ENCODE assay signal across 12 mouse cellular contexts in genomic region chr14:29179397-29179888, GRCm38 (mm10).
DNase-seq lines count a peak whose midpoint lies in the region; ATAC-seq lines count a peak whose summit lies in the region.
"Had no signal": no experiment of that assay in that cellular context is flagged by ENCODE, and none has a peak within 500 bp of the region (broad histone marks: within the 10 kb centered on the region; RNA-seq: fewer than 3 reads in every experiment).

No protein-coding gene starts in this region.

- intact Hi-C loops in heart, postnatal 14 days (cut with DNase I), result no loop called here

- peak overlapping the region; percentile 46 for H3K4me2 ChIP-seq in heart, embryonic 13.5 days
- H3K4me2 ChIP-seq in forebrain, embryonic 14.5 days (ENCODE audit: low read length), result no peak overlapping the region
- H3K4me2 ChIP-seq in hindbrain, embryonic 15.5 days, result peak overlapping the region; percentile 10; the same call in 1 of the 2 replicates
- peak overlapping the region; percentile 11; the same call in 1 of the 2 replicates for H3K4me2 ChIP-seq in midbrain, embryonic 15.5 days
- H3K4me2 ChIP-seq: liver, embryonic 13.5 days; stomach, embryonic 15.5 days had no signal

- no peak for DNase-seq in heart, postnatal 14 days
- DNase-seq in forebrain, embryonic 14.5 days (ENCODE audit: low spot score), result no peak
- DNase-seq in frontal cortex, postnatal 14 days (ENCODE audit: low spot score in 2 of 2), result no peak
- DNase-seq in layer of hippocampus, postnatal 36 days, result no peak
- DNase-seq: gastrocnemius, postnatal 25 days; kidney, adult 2 months; liver, embryonic 13.5 days had no signal

- no peaks in the 10 kb centered on the region for H3K27me3 ChIP-seq in heart, embryonic 13.5 days (replicated peaks)
- no peaks in the 10 kb centered on the region for H3K27me3 ChIP-seq in forebrain, embryonic 14.5 days (replicated peaks; ENCODE audit: control insufficient read depth, insufficient read depth, low read length)
- peaks cover 5% of the 10 kb centered on the region; the same call in 1 of the 2 replicates for H3K27me3 ChIP-seq in hindbrain, embryonic 15.5 days
- peaks cover 3% of the 10 kb centered on the region; the same call in 1 of the 2 replicates for H3K27me3 ChIP-seq in midbrain, embryonic 15.5 days (replicated peaks)
- H3K27me3 ChIP-seq: liver, embryonic 13.5 days; stomach, embryonic 15.5 days had no signal

- H3K9me3 ChIP-seq in heart, embryonic 13.5 days, result no peaks in the 10 kb centered on the region
- H3K9me3 ChIP-seq in forebrain, embryonic 14.5 days (replicated peaks; ENCODE audit: control insufficient read depth, low read length), result no peaks in the 10 kb centered on the region
- H3K9me3 ChIP-seq in hindbrain, embryonic 15.5 days, result no peaks in the 10 kb centered on the region
- H3K9me3 ChIP-seq in midbrain, embryonic 15.5 days, result no peaks in the 10 kb centered on the region
- H3K9me3 ChIP-seq: liver, embryonic 13.5 days; stomach, embryonic 15.5 days had no signal

- ATAC-seq in heart, embryonic 13.5 days (ENCODE audit: extremely low read depth, insufficient number of reproducible peaks, low FRiP score, low TSS enrichment), result peak; percentile 31; the same call in 1 of the 2 replicates
- 0 out of 2 replicates have a peak, but pooled peaks have one; percentile 7 for ATAC-seq in forebrain, embryonic 14.5 days
- ATAC-seq in hindbrain, embryonic 15.5 days (ENCODE audit: low FRiP score, low read depth), result peak; percentile 59; the same call in 1 of the 2 replicates
- ATAC-seq in midbrain, embryonic 15.5 days (replicated peaks), result no peak
- ATAC-seq in CD4-positive, CD25-positive, alpha-beta regulatory T cell, adult 4 months, result no peak

- H3K4me3 ChIP-seq in heart, embryonic 13.5 days, result no peak overlapping the region
- no peak overlapping the region for H3K4me3 ChIP-seq in forebrain, embryonic 14.5 days (ENCODE audit: low read depth, low read length)
- no peak overlapping the region for H3K4me3 ChIP-seq in hindbrain, embryonic 15.5 days
- H3K4me3 ChIP-seq in midbrain, embryonic 15.5 days, result no peak overlapping the region
- H3K4me3 ChIP-seq: liver, embryonic 13.5 days; stomach, embryonic 15.5 days had no signal

- peaks cover 16% of the 10 kb centered on the region for H3K4me1 ChIP-seq in heart, embryonic 13.5 days
- peaks cover 5% of the 10 kb centered on the region; the same call in 1 of the 2 replicates for H3K4me1 ChIP-seq in forebrain, embryonic 14.5 days (ENCODE audit: control insufficient read depth, insufficient read depth, low read length)
- H3K4me1 ChIP-seq in hindbrain, embryonic 15.5 days (replicated peaks), result peaks cover 17% of the 10 kb centered on the region
- H3K4me1 ChIP-seq in midbrain, embryonic 15.5 days, result peaks cover 14% of the 10 kb centered on the region
- H3K4me1 ChIP-seq: liver, embryonic 13.5 days; stomach, embryonic 15.5 days had no signal

- no peaks in the 10 kb centered on the region for H3K36me3 ChIP-seq in heart, embryonic 13.5 days
- H3K36me3 ChIP-seq in forebrain, embryonic 14.5 days (ENCODE audit: control insufficient read depth, insufficient read depth, low read length), result no peaks in the 10 kb centered on the region
- H3K36me3 ChIP-seq in hindbrain, embryonic 15.5 days, result no peaks in the 10 kb centered on the region
- H3K36me3 ChIP-seq in midbrain, embryonic 15.5 days (replicated peaks), result no peaks in the 10 kb centered on the region
- H3K36me3 ChIP-seq: liver, embryonic 13.5 days; stomach, embryonic 15.5 days had no signal

- no peak overlapping the region for H3K9ac ChIP-seq in heart, embryonic 13.5 days
- H3K9ac ChIP-seq in forebrain, embryonic 14.5 days (ENCODE audit: low read length), result no peak overlapping the region
- no peak overlapping the region for H3K9ac ChIP-seq in hindbrain, embryonic 15.5 days
- H3K9ac ChIP-seq in midbrain, embryonic 15.5 days, result no peak overlapping the region
- H3K9ac ChIP-seq: liver, embryonic 13.5 days; stomach, embryonic 15.5 days had no signal

- WGBS in heart, embryonic 13.5 days, result 28% methylated on average over 11 of the region's 11 CpGs
- 56% methylated on average over 11 of the region's 11 CpGs for WGBS in forebrain, embryonic 14.5 days
- 14% methylated on average over 11 of the region's 11 CpGs for WGBS in hindbrain, embryonic 15.5 days
- 34% methylated on average over 11 of the region's 11 CpGs for WGBS in midbrain, embryonic 15.5 days

- peak overlapping the region; percentile 55 for H3K27ac ChIP-seq in heart, embryonic 13.5 days (replicated peaks)
- no peak overlapping the region for H3K27ac ChIP-seq in forebrain, embryonic 14.5 days (ENCODE audit: low read depth, low read length)
- peak overlapping the region; percentile 38 for H3K27ac ChIP-seq in hindbrain, embryonic 15.5 days (replicated peaks)
- H3K27ac ChIP-seq in midbrain, embryonic 15.5 days, result peak overlapping the region; percentile 46; the same call in 1 of the 2 replicates
- H3K27ac ChIP-seq: liver, embryonic 13.5 days; stomach, embryonic 15.5 days had no signal

Comparison
In these comparisons a context has a peak if more than half of its experiments do, and no peak if none do; other contexts are left out.
1. ATAC-seq: peak in heart, embryonic 13.5 days (single experiment), forebrain, embryonic 14.5 days (single experiment) and hindbrain, embryonic 15.5 days (single experiment); none in midbrain, embryonic 15.5 days (single experiment) and CD4-positive, CD25-positive, alpha-beta regulatory T cell, adult 4 months (single experiment).